In genomic region chr5:143941588-143941987, GRCm38 (mm10) we compare ENCODE assay signal across 23 mouse cellular contexts. TPM values are rescaled to one million over a fixed set of nuclear protein-coding genes. Genes with fewer than 3 reads are reported as not detected.
DNase-seq lines count a peak whose midpoint lies in the region; ATAC-seq lines count a peak whose summit lies in the region.
"Had no signal": no experiment of that assay in that cellular context is flagged by ENCODE, and none has a peak within 500 bp of the region (broad histone marks: within the 10 kb centered on the region; RNA-seq: fewer than 3 reads in every experiment).

No protein-coding gene starts in this region.

- no peaks in the 10 kb centered on the region for H3K27me3 ChIP-seq in limb, embryonic 13.5 days
- no peaks in the 10 kb centered on the region for H3K27me3 ChIP-seq in limb, embryonic 10.5 days (ENCODE audit: low read depth, poor library complexity, severe bottlenecking)
- no peaks in the 10 kb centered on the region for H3K27me3 ChIP-seq in embryonic facial prominence, embryonic 14.5 days (replicated peaks; ENCODE audit: control insufficient read depth, insufficient read depth, low read length)
- H3K27me3 ChIP-seq: hindbrain, embryonic 12.5 days; stomach, embryonic 15.5 days had no signal

- 21% methylated on average over 10 of the region's 10 CpGs for WGBS in limb, embryonic 13.5 days
- 23% methylated on average over 10 of the region's 10 CpGs for WGBS in limb, embryonic 10.5 days
- 27% methylated on average over 10 of the region's 10 CpGs for WGBS in embryonic facial prominence, embryonic 14.5 days

- H3K36me3 ChIP-seq in limb, embryonic 13.5 days = no peaks in the 10 kb centered on the region
- H3K36me3 ChIP-seq in limb, embryonic 10.5 days = no peaks in the 10 kb centered on the region
- no peaks in the 10 kb centered on the region for H3K36me3 ChIP-seq in embryonic facial prominence, embryonic 14.5 days (ENCODE audit: control insufficient read depth, insufficient read depth, low read length)
- H3K36me3 ChIP-seq: hindbrain, embryonic 12.5 days; stomach, embryonic 15.5 days had no signal

- H3K4me3 ChIP-seq in limb, embryonic 13.5 days = no peak overlapping the region
- H3K4me3 ChIP-seq in limb, embryonic 10.5 days = no peak overlapping the region
- no peak overlapping the region for H3K4me3 ChIP-seq in embryonic facial prominence, embryonic 14.5 days (ENCODE audit: low read depth, low read length)
- H3K4me3 ChIP-seq: hindbrain, embryonic 12.5 days; layer of hippocampus, adult 2 months; megakaryocyte, embryonic 14.5 days; stomach, embryonic 15.5 days had no signal

- H3K9me3 ChIP-seq in limb, embryonic 13.5 days = no peaks in the 10 kb centered on the region
- no peaks in the 10 kb centered on the region for H3K9me3 ChIP-seq in limb, embryonic 10.5 days (replicated peaks)
- H3K9me3 ChIP-seq in embryonic facial prominence, embryonic 14.5 days (ENCODE audit: control insufficient read depth, low read length) = 0 out of 2 replicates have a peak, but pooled peaks cover 5% of the 10 kb centered on the region
- H3K9me3 ChIP-seq: hindbrain, embryonic 12.5 days; stomach, embryonic 15.5 days had no signal

- no peak overlapping the region for H3K27ac ChIP-seq in limb, embryonic 13.5 days
- H3K27ac ChIP-seq in limb, embryonic 10.5 days = no peak overlapping the region
- no peak overlapping the region for H3K27ac ChIP-seq in embryonic facial prominence, embryonic 14.5 days (replicated peaks; ENCODE audit: low read depth, low read length)
- H3K27ac ChIP-seq: hindbrain, embryonic 12.5 days; layer of hippocampus, adult 2 months; stomach, embryonic 15.5 days had no signal

- ATAC-seq in limb, embryonic 13.5 days (ENCODE audit: low FRiP score, low read depth) = no peak
- ATAC-seq in embryonic facial prominence, embryonic 14.5 days (ENCODE audit: low read depth) = peak; percentile 60; the same call in 1 of the 2 replicates
- 0 out of 2 replicates have a peak, but pooled peaks have one; percentile 37 for ATAC-seq in megakaryocyte progenitor cell, adult 5-6 weeks (replicated peaks; ENCODE audit: poor library complexity)
- ATAC-seq: forebrain, embryonic 14.5 days; inflammation-experienced regulatory T-cells, adult 6 months had no signal

- no peaks in the 10 kb centered on the region for H3K4me1 ChIP-seq in limb, embryonic 13.5 days
- H3K4me1 ChIP-seq in limb, embryonic 10.5 days = 0 out of 2 replicates have a peak, but pooled peaks cover 3% of the 10 kb centered on the region
- H3K4me1 ChIP-seq in embryonic facial prominence, embryonic 14.5 days (ENCODE audit: control insufficient read depth, insufficient read depth, low read length) = no peaks in the 10 kb centered on the region
- H3K4me1 ChIP-seq: hindbrain, embryonic 12.5 days; megakaryocyte, embryonic 14.5 days; stomach, embryonic 15.5 days had no signal

- no peak overlapping the region for H3K9ac ChIP-seq in limb, embryonic 13.5 days
- H3K9ac ChIP-seq in embryonic facial prominence, embryonic 14.5 days (ENCODE audit: low read depth, low read length) = no peak overlapping the region
- H3K9ac ChIP-seq: hindbrain, embryonic 12.5 days; stomach, embryonic 15.5 days had no signal

- DNase-seq in limb, embryonic 10.5 days (ENCODE audit: low spot score) = no peak
- DNase-seq in brain, adult 2 months (ENCODE audit: low read depth, low spot score) = peak; percentile 58
- no peak for DNase-seq in embryonic facial prominence, embryonic 14.5 days (ENCODE audit: low spot score)
- DNase-seq in MN1 (ENCODE audit: low spot score) = no peak
- DNase-seq in urinary bladder, postnatal 10 days (ENCODE audit: low spot score) = no peak
- DNase-seq: adrenal gland, adult 8-10 months; cerebellum, adult 9-11 months; gastrocnemius, postnatal 36 days; kidney, postnatal 10 days; layer of hippocampus, postnatal 36 days; liver had no signal

- peak overlapping the region; percentile 19; the same call in 1 of the 2 replicates for H3K4me2 ChIP-seq in limb, embryonic 13.5 days (replicated peaks)
- no peak overlapping the region; the same call in 1 of the 2 replicates for H3K4me2 ChIP-seq in embryonic facial prominence, embryonic 14.5 days (ENCODE audit: low read depth, low read length)
- H3K4me2 ChIP-seq: hindbrain, embryonic 12.5 days; stomach, embryonic 15.5 days had no signal

RNA-seq across cellular contexts. Expression of gene Rsph10b, which starts 8.8 kb away (rescaled TPM):
- polyA plus RNA-seq in limb, embryonic 13.5 days (2015; fragmentation: Nextera tagmentation; extraction: Ambion mirVana) = 0.80 and 1.0 TPM in 2 replicates
- 0.41 and 1.1 TPM in 2 replicates for polyA plus RNA-seq in limb, embryonic 10.5 days (2016; fragmentation: Nextera tagmentation; extraction: Ambion mirVana)
- polyA plus RNA-seq in embryonic facial prominence, embryonic 14.5 days (2014; fragmentation: Nextera tagmentation; extraction: Ambion mirVana) = 3.3 and 4.7 TPM in 2 replicates
- 0.32 TPM in 1 of 2 replicates, not detected in the other for total RNA-seq in megakaryocyte progenitor cell, adult 5-6 weeks (2015)
- total RNA-seq in megakaryocyte progenitor cell, adult 5-6 weeks (2017) = not detected in 2 replicates
- polyA plus RNA-seq: C2C12 had no signal

RNA-seq across cellular contexts. Expression of gene Gm42421, which starts 13.6 kb away (rescaled TPM):
- 0.89 and 1.1 TPM in 2 replicates for polyA plus RNA-seq in limb, embryonic 13.5 days (2015; fragmentation: Nextera tagmentation; extraction: Ambion mirVana)
- polyA plus RNA-seq in limb, embryonic 10.5 days (2016; fragmentation: Nextera tagmentation; extraction: Ambion mirVana) = 0.40 and 0.83 TPM in 2 replicates
- polyA plus RNA-seq in embryonic facial prominence, embryonic 14.5 days (2014; fragmentation: Nextera tagmentation; extraction: Ambion mirVana) = 0.49 and 0.63 TPM in 2 replicates
- total RNA-seq in megakaryocyte progenitor cell, adult 5-6 weeks (2015) = 1.2 and 1.5 TPM in 2 replicates
- 0.64 TPM in 1 of 2 replicates, not detected in the other for total RNA-seq in megakaryocyte progenitor cell, adult 5-6 weeks (2017)
- total RNA-seq: midbrain, postnatal 0 days; neutrophil, adult 5-6 weeks had no signal

RNA-seq across cellular contexts. Expression of gene Pms2, which starts 31.8 kb away (rescaled TPM):
- polyA plus RNA-seq in limb, embryonic 13.5 days (2015; fragmentation: Nextera tagmentation; extraction: Ambion mirVana) = 35.8 and 37.9 TPM in 2 replicates
- 36.7 and 45.7 TPM in 2 replicates for polyA plus RNA-seq in limb, embryonic 10.5 days (2016; fragmentation: Nextera tagmentation; extraction: Ambion mirVana)
- polyA plus RNA-seq in embryonic facial prominence, embryonic 14.5 days (2014; fragmentation: Nextera tagmentation; extraction: Ambion mirVana) = 20.9 and 23.3 TPM in 2 replicates
- 20.4 and 29.3 TPM in 2 replicates for total RNA-seq in megakaryocyte progenitor cell, adult 5-6 weeks (2015)
- total RNA-seq in megakaryocyte progenitor cell, adult 5-6 weeks (2017) = 26.5 and 38.3 TPM in 2 replicates

RNA-seq across cellular contexts. Expression of gene Aimp2, which starts 31.9 kb away (rescaled TPM):
- 97.9 and 106 TPM in 2 replicates for polyA plus RNA-seq in limb, embryonic 13.5 days (2015; fragmentation: Nextera tagmentation; extraction: Ambion mirVana)
- 128 and 149 TPM in 2 replicates for polyA plus RNA-seq in limb, embryonic 10.5 days (2016; fragmentation: Nextera tagmentation; extraction: Ambion mirVana)
- polyA plus RNA-seq in embryonic facial prominence, embryonic 14.5 days (2014; fragmentation: Nextera tagmentation; extraction: Ambion mirVana) = 100 and 102 TPM in 2 replicates
- 62.4 and 71.2 TPM in 2 replicates for total RNA-seq in megakaryocyte progenitor cell, adult 5-6 weeks (2015)
- 74.0 and 86.7 TPM in 2 replicates for total RNA-seq in megakaryocyte progenitor cell, adult 5-6 weeks (2017)

RNA-seq across cellular contexts. Expression of gene Ankrd61, which starts 44.1 kb away (rescaled TPM):
- polyA plus RNA-seq in limb, embryonic 13.5 days (2015; fragmentation: Nextera tagmentation; extraction: Ambion mirVana) = 0.22 and 0.29 TPM in 2 replicates
- 0.11 and 0.35 TPM in 2 replicates for polyA plus RNA-seq in limb, embryonic 10.5 days (2016; fragmentation: Nextera tagmentation; extraction: Ambion mirVana)
- polyA plus RNA-seq in embryonic facial prominence, embryonic 14.5 days (2014; fragmentation: Nextera tagmentation; extraction: Ambion mirVana) = 0.18 TPM in 1 of 2 replicates, not detected in the other
- not detected in 2 replicates for total RNA-seq in megakaryocyte progenitor cell, adult 5-6 weeks (2015)
- not detected in 2 replicates for total RNA-seq in megakaryocyte progenitor cell, adult 5-6 weeks (2017)
- total RNA-seq: gastrocnemius, postnatal 36 days; layer of hippocampus, postnatal 36 days; left cerebral cortex, postnatal 25 days; midbrain, postnatal 0 days had no signal
